Mouse (Mus musculus) midbrain, postnatal 0 days (tissue): ENCODE measurements at regions not wholly inside any gene's neighbourhood (a gene's known extent, or its start where the extent isn't known, plus 50 kb on each side); places are given as distances from the start of the nearest gene placed in this dataset.

Source experiments
- ATAC-seq: fragments of 200-750 bp; cut with Nextera tagmentation; 2 replicates; pipeline ENCODE4 v1.8.0; 2017; ENCODE audit warnings: moderate number of reproducible peaks, mild to moderate bottlenecking, moderate TSS enrichment, moderate library complexity; ENCODE audit not compliant: low FRiP score
- DNase-seq: peaks from one replicate; pipeline ENCODE4 v3.0.0-alpha.2; 2015; ENCODE audit warnings: low spot score
- H3K27ac ChIP-seq: fragments of 300-500 bp; sonication (generic); 2 replicates; pipeline ENCODE4 v1.5.1; 2014; ENCODE audit warnings: low read depth, mild to moderate bottlenecking, low read length, mixed read lengths
- H3K27me3 ChIP-seq: fragments of 300-500 bp; sonication (generic); 2 replicates; pipeline ENCODE4 v1.6.1; 2014; ENCODE audit warnings: low read length, control low read depth, mixed read lengths; ENCODE audit not compliant: insufficient read depth
- H3K36me3 ChIP-seq: fragments of 300-500 bp; sonication (generic); 2 replicates; pipeline ENCODE4 v1.6.1; 2014; ENCODE audit warnings: low read length, control low read depth, mixed read lengths; ENCODE audit not compliant: insufficient read depth
- H3K4me1 ChIP-seq: fragments of 300-500 bp; sonication (generic); 2 replicates; pipeline ENCODE4 v1.6.1; 2014; ENCODE audit warnings: mild to moderate bottlenecking, control low read depth, antibody characterized with exemption, low read length, mixed read lengths; ENCODE audit not compliant: insufficient read depth
- H3K4me2 ChIP-seq: fragments of 300-500 bp; sonication (generic); 2 replicates; pipeline ENCODE4 v1.6.1; 2014; ENCODE audit warnings: low read depth, mild to moderate bottlenecking, low read length, mixed read lengths; ENCODE audit not compliant: poor library complexity, severe bottlenecking
- H3K4me3 ChIP-seq: fragments of 300-500 bp; sonication (generic); 2 replicates; pipeline ENCODE4 v1.5.1; 2014; ENCODE audit warnings: low read depth, mild to moderate bottlenecking, low read length, moderate library complexity
- H3K9ac ChIP-seq: fragments of 300-500 bp; sonication (generic); replicated peaks from 2 replicates; pipeline ENCODE4 v1.6.1; 2014; ENCODE audit warnings: mild to moderate bottlenecking, low read length, moderate library complexity, mixed read lengths; ENCODE audit not compliant: poor library complexity, severe bottlenecking
- H3K9me3 ChIP-seq: fragments of 300-500 bp; sonication (generic); 2 replicates; pipeline ENCODE4 v1.6.1; 2016; ENCODE audit warnings: low read length, control low read depth
- CTCF ChIP-seq: IDR thresholded peaks from 2 replicates; pipeline ENCODE4 v1.5.1; 2016; ENCODE audit warnings: antibody characterized with exemption, mild to moderate bottlenecking
- WGBS: fragments of 180-500 bp; shearing (Covaris S2); extraction: QIAGEN DNeasy Blood & Tissue Kit; methylation state at CpG from one replicate; pipeline ENCODE4 v1.1.7; 2014; 5-methylcytosine and 5-hydroxymethylcytosine counted together

DNA sequence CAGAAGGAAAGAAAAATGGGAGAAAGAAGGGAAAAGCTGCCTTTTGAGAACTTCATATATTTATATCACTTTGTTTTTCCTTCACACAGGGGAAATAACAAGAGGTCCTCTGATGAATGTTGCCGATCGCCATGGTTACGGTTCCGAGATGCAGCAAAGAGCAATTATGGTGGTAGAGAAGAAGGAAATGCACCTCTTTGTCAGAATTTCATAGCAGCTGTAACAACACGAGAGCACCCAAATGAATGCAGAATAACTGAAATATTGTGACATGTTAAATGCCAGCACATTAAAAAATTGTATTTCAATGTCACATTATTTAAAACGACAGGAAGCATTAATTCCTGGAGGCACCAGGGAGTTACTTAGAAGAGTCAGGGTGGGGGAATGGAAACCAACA lies 279.4 kb downstream of the Mctp2 start:
- Histone ChIP-seq H3K27ac (no peak overlapping the region), H3K4me3 (no peak overlapping the region), H3K9ac (no peak overlapping the region), H3K36me3 (no peaks in the 10 kb centered on the region), H3K4me2 (no peak overlapping the region), H3K9me3 (no peaks in the 10 kb centered on the region), H3K4me1 (no peaks in the 10 kb centered on the region), H3K27me3 (no peaks in the 10 kb centered on the region)
- 64% methylated on average over 6 of the region's 6 CpGs for WGBS
- DNase-seq (peak; percentile 24), ATAC-seq (no peak)
- TF ChIP-seq CTCF: no peak

DNA sequence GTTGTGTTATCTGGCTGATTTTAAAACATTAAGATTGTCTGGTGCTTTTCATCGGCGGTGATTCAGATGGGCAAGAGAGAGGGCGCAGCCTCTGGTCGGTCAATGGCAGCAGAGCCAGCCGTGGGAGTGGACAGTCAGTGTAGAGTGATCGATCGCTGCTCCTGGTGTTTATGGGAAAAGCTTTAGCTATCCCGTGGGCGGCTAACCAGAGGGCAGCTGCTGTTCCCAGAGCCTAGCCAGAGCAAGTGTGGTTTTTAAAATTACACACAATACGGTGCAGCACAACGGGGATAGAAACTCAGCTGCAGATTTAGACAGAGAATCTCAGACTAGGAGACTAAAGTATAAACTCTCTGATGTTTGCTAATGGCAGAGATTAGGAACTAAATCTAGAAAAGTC lies 297.3 kb downstream of the Mctp2 start:
- no peak for TF ChIP-seq CTCF
- Histone ChIP-seq H3K9ac (no peak overlapping the region), H3K36me3 (no peaks in the 10 kb centered on the region), H3K4me1 (no peaks in the 10 kb centered on the region), H3K27me3 (no peaks in the 10 kb centered on the region), H3K9me3 (no peaks in the 10 kb centered on the region), H3K4me2 (no peak overlapping the region), H3K27ac (no peak overlapping the region), H3K4me3 (no peak overlapping the region)
- DNase-seq: no peak
- ATAC-seq: no peak
- 91% methylated on average over 11 of the region's 11 CpGs for WGBS

DNA sequence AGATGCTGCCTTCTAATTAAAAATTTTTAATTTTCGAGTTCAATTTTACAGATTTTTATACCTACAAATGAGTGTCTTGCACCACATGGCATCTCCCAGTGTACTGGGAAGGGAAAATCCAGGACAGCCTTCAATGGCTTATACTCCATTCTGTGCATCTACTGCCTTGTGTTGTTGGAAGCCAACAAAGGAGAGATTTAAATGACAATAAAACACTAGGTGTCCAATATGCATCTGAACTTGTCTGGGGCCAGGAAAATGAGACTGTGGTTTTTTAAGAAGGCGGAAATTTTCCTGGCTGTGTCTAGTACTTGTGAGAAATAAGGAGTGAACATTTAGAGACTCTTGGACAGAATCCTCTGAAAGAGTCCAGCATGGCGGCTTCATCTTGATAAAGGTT lies 302.1 kb downstream of the Mctp2 start:
- no peaks in the 10 kb centered on the region for H3K9me3 ChIP-seq
- H3K27me3 ChIP-seq: no peaks in the 10 kb centered on the region
- H3K4me2 ChIP-seq: no peak overlapping the region
- WGBS: 59% methylated on average over 3 of the region's 3 CpGs
- DNase-seq: no peak
- no peak overlapping the region for H3K4me3 ChIP-seq
- TF ChIP-seq CTCF: no peak
- ATAC-seq: no peak
- no peak overlapping the region for H3K9ac ChIP-seq
- H3K36me3 ChIP-seq: no peaks in the 10 kb centered on the region
- H3K27ac ChIP-seq: no peak overlapping the region
- H3K4me1 ChIP-seq: no peaks in the 10 kb centered on the region

DNA sequence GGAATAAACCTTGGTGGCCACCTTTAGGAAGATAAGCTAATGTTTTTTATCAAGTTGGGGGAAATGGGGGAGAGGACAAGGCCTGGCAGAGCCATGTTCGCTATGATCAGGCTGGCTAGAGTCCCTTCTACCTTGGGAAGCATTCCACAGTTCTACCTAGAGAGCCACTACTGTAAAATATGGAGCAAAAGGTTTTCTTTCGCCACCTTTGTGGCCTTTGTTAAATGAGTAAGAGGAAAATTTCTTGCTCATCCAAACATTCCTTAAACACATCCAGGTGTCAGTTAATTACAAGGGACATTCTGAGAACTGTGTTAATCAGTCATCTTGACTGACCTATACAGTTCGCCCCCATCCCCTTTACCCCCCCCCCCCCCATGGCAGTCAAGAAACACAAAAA lies 313.9 kb downstream of the Mctp2 start:
- no peak for ATAC-seq
- no peaks in the 10 kb centered on the region for H3K4me1 ChIP-seq
- no peak overlapping the region for H3K4me2 ChIP-seq
- no peaks in the 10 kb centered on the region for H3K27me3 ChIP-seq
- no peaks in the 10 kb centered on the region for H3K9me3 ChIP-seq
- H3K36me3 ChIP-seq: no peaks in the 10 kb centered on the region
- WGBS: 90% methylated on average over 3 of the region's 3 CpGs
- no peak for DNase-seq
- no peak overlapping the region for H3K27ac ChIP-seq
- no peak for TF ChIP-seq CTCF
- no peak overlapping the region for H3K4me3 ChIP-seq
- no peak overlapping the region for H3K9ac ChIP-seq

DNA sequence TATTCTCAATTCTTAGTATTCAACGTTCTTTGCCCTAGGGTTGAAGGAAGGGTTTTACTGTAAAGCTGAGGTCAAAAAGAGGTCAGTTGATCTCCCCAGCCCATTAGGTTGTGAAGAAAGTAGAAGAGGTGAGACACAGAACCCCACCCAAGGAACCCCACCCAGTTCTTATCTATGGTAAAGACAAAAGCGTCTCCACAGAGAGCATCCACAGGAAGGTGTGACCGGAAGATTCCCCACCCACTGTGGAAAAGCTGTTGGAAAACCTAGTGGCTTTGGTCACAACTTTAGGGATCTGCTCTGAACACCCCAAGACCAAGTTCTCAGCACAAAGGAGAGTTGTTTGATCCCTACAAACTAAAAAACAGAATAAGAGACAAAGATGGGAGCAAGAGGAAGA lies 314.6 kb downstream of the Mctp2 start:
- ATAC-seq (no peak), DNase-seq (no peak)
- no peaks in the 10 kb centered on the region for H3K4me1 ChIP-seq
- no peak overlapping the region for H3K27ac ChIP-seq
- TF ChIP-seq CTCF: no peak
- no peaks in the 10 kb centered on the region for H3K9me3 ChIP-seq
- H3K4me3 ChIP-seq: no peak overlapping the region
- 89% methylated on average over 3 of the region's 3 CpGs for WGBS
- no peak overlapping the region for H3K9ac ChIP-seq
- H3K27me3 ChIP-seq: no peaks in the 10 kb centered on the region
- H3K36me3 ChIP-seq: no peaks in the 10 kb centered on the region
- no peak overlapping the region for H3K4me2 ChIP-seq

DNA sequence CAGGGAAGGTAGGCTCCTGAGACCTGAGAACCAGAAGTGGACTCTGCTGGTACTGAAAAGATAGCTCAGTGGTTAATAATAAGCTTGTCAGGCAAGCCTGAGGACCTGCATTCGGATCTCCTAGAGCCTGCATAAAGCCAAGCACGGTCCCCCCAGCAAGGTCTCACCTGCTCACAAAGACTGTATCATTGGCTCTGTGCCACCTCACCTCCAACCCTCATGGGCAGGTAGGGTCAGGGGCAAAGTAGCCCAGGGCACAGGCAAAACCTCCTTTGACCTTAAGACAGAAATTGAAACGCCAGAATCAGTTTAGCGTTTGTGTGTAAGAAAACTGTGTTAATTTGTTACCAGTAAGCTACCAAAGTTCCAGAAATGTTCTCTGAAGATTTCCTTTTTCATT lies 315.2 kb downstream of the Mctp2 start:
- Histone ChIP-seq H3K27me3 (no peaks in the 10 kb centered on the region), H3K4me1 (no peaks in the 10 kb centered on the region), H3K36me3 (no peaks in the 10 kb centered on the region), H3K9me3 (no peaks in the 10 kb centered on the region), H3K9ac (no peak overlapping the region), H3K4me3 (no peak overlapping the region), H3K4me2 (no peak overlapping the region), H3K27ac (no peak overlapping the region)
- DNase-seq (no peak), ATAC-seq (no peak)
- WGBS: 94% methylated on average over 4 of the region's 4 CpGs
- no peak for TF ChIP-seq CTCF

DNA sequence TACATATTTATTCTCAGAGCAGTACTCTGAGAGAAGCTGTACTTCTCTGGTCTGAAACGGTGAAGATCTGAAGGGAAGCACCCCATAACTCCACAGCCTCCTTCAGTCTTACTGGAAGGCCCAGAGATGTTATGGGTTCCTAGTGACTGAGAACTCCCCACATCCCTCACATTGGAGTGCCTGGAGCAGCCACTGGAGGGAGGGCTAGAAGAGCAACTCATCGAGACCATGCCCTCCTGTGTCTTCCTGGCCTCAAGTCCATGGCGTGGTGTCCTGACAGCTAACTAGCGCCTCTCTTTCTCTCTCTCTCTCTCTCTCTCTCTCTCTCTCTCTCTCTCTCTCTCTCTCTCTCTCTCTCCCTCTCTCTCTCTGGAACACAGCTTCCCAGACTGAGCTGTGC lies 340.4 kb downstream of the Mctp2 start:
- no peak for DNase-seq

More for the DNA sequence above, 340.4 kb downstream of the Mctp2 start:
- H3K9ac ChIP-seq: no peak overlapping the region
- no peak overlapping the region for H3K4me3 ChIP-seq
- TF ChIP-seq CTCF: peak; percentile 8; the same call in 1 of the 2 replicates
- no peak overlapping the region for H3K4me2 ChIP-seq
- WGBS: 78% methylated on average over 4 of the region's 4 CpGs
- H3K27me3 ChIP-seq: no peaks in the 10 kb centered on the region
- no peaks in the 10 kb centered on the region for H3K4me1 ChIP-seq
- H3K9me3 ChIP-seq: no peaks in the 10 kb centered on the region
- ATAC-seq: no peak
- no peak overlapping the region for H3K27ac ChIP-seq
- no peaks in the 10 kb centered on the region for H3K36me3 ChIP-seq
